Mouse (Mus musculus) stomach, embryonic 14.5 days (tissue): ENCODE data around the gene Gm20388. TPM values are rescaled to one million over a fixed set of nuclear protein-coding genes. Genes with fewer than 3 reads are reported as not detected.

ENCODE experiments used
- ATAC-seq: fragments of 200-750 bp; cut with Nextera tagmentation; 2 replicates; pipeline ENCODE4 v1.8.0; 2017; ENCODE audit warnings: low read depth, moderate TSS enrichment; ENCODE audit not compliant: insufficient number of reproducible peaks, insufficient read depth, low FRiP score
- H3K27ac ChIP-seq: fragments of 300-500 bp; sonication (generic); 2 replicates; pipeline ENCODE4 v1.5.1; 2014; ENCODE audit warnings: mild to moderate bottlenecking, low read length, moderate library complexity, mixed read lengths
- H3K27me3 ChIP-seq: fragments of 300-500 bp; sonication (generic); 2 replicates; pipeline ENCODE4 v1.6.1; 2014; ENCODE audit warnings: low read length, control low read depth, mixed read lengths; ENCODE audit not compliant: control insufficient read depth, insufficient read depth
- H3K36me3 ChIP-seq: fragments of 300-500 bp; sonication (generic); 2 replicates; pipeline ENCODE4 v1.6.1; 2014; ENCODE audit warnings: mild to moderate bottlenecking, control low read depth, low read length, moderate library complexity, mixed read lengths; ENCODE audit not compliant: control insufficient read depth, insufficient read depth
- H3K4me1 ChIP-seq: fragments of 300-500 bp; sonication (generic); 2 replicates; pipeline ENCODE4 v1.6.1; 2014; ENCODE audit warnings: low read length, control low read depth, mixed read lengths; ENCODE audit not compliant: control insufficient read depth, insufficient read depth
- H3K4me2 ChIP-seq: fragments of 300-500 bp; sonication (generic); replicated peaks from 2 replicates; pipeline ENCODE4 v1.6.1; 2014; ENCODE audit warnings: low read depth, low read length, control low read depth
- H3K4me3 ChIP-seq: fragments of 300-500 bp; sonication (generic); 2 replicates; pipeline ENCODE4 v1.5.1; 2014; ENCODE audit warnings: low read depth, low read length, control low read depth
- H3K9ac ChIP-seq: fragments of 300-500 bp; sonication (generic); replicated peaks from 2 replicates; pipeline ENCODE4 v1.6.1; 2014; ENCODE audit warnings: low read depth, mild to moderate bottlenecking, control low read depth, low read length, moderate library complexity, mixed read lengths
- H3K9me3 ChIP-seq: fragments of 300-500 bp; sonication (generic); 2 replicates; pipeline ENCODE4 v1.6.1; 2016; ENCODE audit warnings: low read depth, low read length, control low read depth; ENCODE audit not compliant: control insufficient read depth
- WGBS: fragments of 180-500 bp; shearing (Covaris S2); extraction: QIAGEN DNeasy Blood & Tissue Kit; methylation state at CpG from one replicate; pipeline ENCODE4 v1.1.7; 2014; 5-methylcytosine and 5-hydroxymethylcytosine counted together
- polyA plus RNA-seq: library from polyadenylated mRNA; unstranded; fragments of >200 nt; fragmentation: Nextera tagmentation; extraction: Ambion mirVana; gene quantifications from 2 replicates; pipeline ENCODE4 v1.2.1, GENCODE M21; 2014

The Gm20388 gene
- polyA plus RNA-seq, 1 experiment from 2014 or later, result 11.4 TPM

- no peak overlapping the region for H3K4me3 ChIP-seq
- WGBS, result 82% methylated on average over 8 of the region's 8 CpGs
- no peaks in the 10 kb centered on the region for H3K9me3 ChIP-seq
- H3K4me1 ChIP-seq, result peaks cover 4% of the 10 kb centered on the region; the same call in 1 of the 2 replicates
- no peak overlapping the region for H3K4me2 ChIP-seq
- ATAC-seq, result no peak
- 0 out of 2 replicates have a peak, but pooled peaks cover 7% of the 10 kb centered on the region for H3K27me3 ChIP-seq
- no peaks in the 10 kb centered on the region for H3K36me3 ChIP-seq
- no peak overlapping the region for H3K9ac ChIP-seq
- no peak overlapping the region for H3K27ac ChIP-seq
These were observed 2805.9 kb downstream of the Gm20388 start for GRCm38 (mm10) chr8:122716566-122716965.

DNA sequence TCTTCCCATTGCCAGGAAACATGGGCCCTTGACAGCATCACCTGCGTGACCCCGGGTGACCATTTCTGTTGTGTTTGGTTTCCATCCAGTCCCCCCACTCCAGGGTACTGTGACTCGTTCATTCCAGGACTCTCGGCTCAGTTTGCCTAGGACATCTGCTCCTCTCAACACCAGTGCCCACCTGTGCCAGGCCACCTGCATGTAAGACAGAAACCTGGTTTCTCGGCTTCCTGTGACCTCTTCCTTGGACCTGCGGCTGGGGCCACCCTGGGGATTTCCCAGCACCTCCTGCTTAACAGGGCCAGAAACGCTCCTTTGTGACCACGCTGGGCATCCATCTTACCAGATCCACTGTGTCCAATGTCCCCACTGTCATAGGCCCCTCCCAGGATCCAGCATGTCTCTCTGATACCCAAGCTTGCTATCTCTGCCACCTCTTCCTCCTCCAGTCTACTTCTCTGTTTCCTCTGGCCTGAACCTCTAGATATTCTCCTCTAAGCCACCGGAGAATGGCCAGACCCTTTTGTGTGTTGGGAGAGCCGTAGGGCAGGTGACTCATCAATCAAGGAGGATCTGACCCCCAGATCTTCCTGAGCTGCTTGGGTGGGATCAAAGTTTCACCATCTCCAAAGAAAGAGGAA lies 2807.3 kb downstream of the Gm20388 start:
- H3K27me3 ChIP-seq, result 0 out of 2 replicates have a peak, but pooled peaks cover 7% of the 10 kb centered on the region
- no peaks in the 10 kb centered on the region for H3K9me3 ChIP-seq
- H3K36me3 ChIP-seq, result no peaks in the 10 kb centered on the region
- H3K4me2 ChIP-seq, result no peak overlapping the region
- peaks cover 4% of the 10 kb centered on the region; the same call in 1 of the 2 replicates for H3K4me1 ChIP-seq
- no peak overlapping the region for H3K4me3 ChIP-seq
- H3K27ac ChIP-seq, result no peak overlapping the region
- WGBS, result 74% methylated on average over 10 of the region's 10 CpGs
- no peak overlapping the region for H3K9ac ChIP-seq
- ATAC-seq, result no peak

- Histone ChIP-seq H3K4me2 (no peak overlapping the region), H3K9me3 (no peaks in the 10 kb centered on the region), H3K36me3 (no peaks in the 10 kb centered on the region), H3K4me1 (peaks cover 4% of the 10 kb centered on the region; the same call in 1 of the 2 replicates), H3K9ac (no peak overlapping the region), H3K27ac (no peak overlapping the region), H3K4me3 (no peak overlapping the region), H3K27me3 (0 out of 2 replicates have a peak, but pooled peaks cover 7% of the 10 kb centered on the region)
- 73% methylated on average over 14 of the region's 14 CpGs for WGBS
- ATAC-seq, result no peak
These were observed 2808.3 kb downstream of the Gm20388 start for GRCm38 (mm10) chr8:122718711-122719499.

GRCm38 (mm10) chr8:122719500-122720065 lies 2808.9 kb downstream of the Gm20388 start:
- Histone ChIP-seq H3K27ac (no peak overlapping the region), H3K4me2 (no peak overlapping the region; the same call in 1 of the 2 replicates), H3K4me1 (peaks cover 4% of the 10 kb centered on the region; the same call in 1 of the 2 replicates), H3K27me3 (0 out of 2 replicates have a peak, but pooled peaks cover 7% of the 10 kb centered on the region), H3K9ac (no peak overlapping the region), H3K36me3 (no peaks in the 10 kb centered on the region), H3K9me3 (no peaks in the 10 kb centered on the region), H3K4me3 (no peak overlapping the region)
- WGBS, result 20% methylated on average over 7 of the region's 7 CpGs
- peak; percentile 65; the same call in 1 of the 2 replicates for ATAC-seq

GRCm38 (mm10) chr8:122720070-122720729 lies 2809.6 kb downstream of the Gm20388 start:
- H3K27me3 ChIP-seq, result 0 out of 2 replicates have a peak, but pooled peaks cover 7% of the 10 kb centered on the region
- H3K4me2 ChIP-seq, result peak overlapping the region; percentile 21; the same call in 1 of the 2 replicates
- H3K4me1 ChIP-seq, result peaks cover 4% of the 10 kb centered on the region; the same call in 1 of the 2 replicates
- ATAC-seq, result 0 out of 2 replicates have a peak, but pooled peaks have one; percentile 31
- H3K27ac ChIP-seq, result no peak overlapping the region
- 9% methylated on average over 25 of the region's 25 CpGs for WGBS
- H3K4me3 ChIP-seq, result no peak overlapping the region
- no peaks in the 10 kb centered on the region for H3K36me3 ChIP-seq
- H3K9ac ChIP-seq, result no peak overlapping the region
- no peaks in the 10 kb centered on the region for H3K9me3 ChIP-seq

DNA sequence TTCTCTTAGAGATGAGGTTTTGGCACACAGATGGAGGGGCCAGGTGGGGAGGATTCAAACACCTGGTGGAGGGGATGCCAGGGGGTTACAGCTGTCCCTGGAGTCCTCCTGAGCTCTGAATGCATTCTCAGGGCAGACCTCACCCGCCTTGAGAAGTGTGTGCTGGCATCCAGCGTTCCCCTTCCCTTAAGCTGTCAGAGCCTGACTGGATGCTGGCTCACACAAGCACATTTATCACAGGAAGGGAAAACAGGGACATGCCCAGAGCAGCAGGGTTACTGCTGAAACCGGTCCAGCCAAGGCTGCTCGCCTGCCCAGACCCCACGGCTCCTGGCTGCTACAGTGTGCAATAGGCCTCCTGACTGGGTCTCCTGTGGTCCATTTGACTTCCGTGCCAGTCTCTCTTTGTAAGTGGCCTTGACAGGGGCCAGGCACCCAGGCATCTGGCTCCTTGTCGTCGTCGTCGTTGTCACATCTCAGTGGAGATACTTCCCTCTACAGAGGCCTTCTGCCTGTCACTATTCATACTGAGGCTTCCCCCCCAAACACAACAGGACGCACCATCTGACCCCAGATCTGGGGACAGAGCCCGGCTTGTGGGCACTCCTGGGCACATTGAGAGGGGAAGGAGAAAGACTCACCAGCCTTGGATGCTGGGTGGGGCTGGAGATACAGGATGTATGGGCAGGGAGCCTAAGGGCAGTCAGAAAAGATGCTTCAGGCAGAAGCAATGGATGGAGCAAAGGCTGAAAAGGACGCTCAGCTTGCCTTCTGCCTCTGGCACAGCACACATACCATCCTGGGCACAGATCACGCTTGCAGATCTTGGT lies 2810.4 kb downstream of the Gm20388 start:
- 0 out of 2 replicates have a peak, but pooled peaks cover 7% of the 10 kb centered on the region for H3K27me3 ChIP-seq
- 0 out of 2 replicates have a peak overlapping the region, but pooled peaks have one; percentile 21 for H3K4me2 ChIP-seq

GRCm38 (mm10) chr8:122725187-122725586 lies 2814.5 kb downstream of the Gm20388 start:
- ATAC-seq, result no peak
- Histone ChIP-seq H3K4me1 (peaks cover 4% of the 10 kb centered on the region; the same call in 1 of the 2 replicates), H3K4me3 (no peak overlapping the region), H3K9ac (no peak overlapping the region), H3K4me2 (no peak overlapping the region), H3K27ac (no peak overlapping the region), H3K27me3 (0 out of 2 replicates have a peak, but pooled peaks cover 5% of the 10 kb centered on the region), H3K36me3 (no peaks in the 10 kb centered on the region), H3K9me3 (no peaks in the 10 kb centered on the region)
- 91% methylated on average over 6 of the region's 6 CpGs for WGBS

More for the DNA sequence above, 2810.4 kb downstream of the Gm20388 start:
- no peak overlapping the region for H3K4me3 ChIP-seq
- H3K27ac ChIP-seq, result no peak overlapping the region
- no peaks in the 10 kb centered on the region for H3K9me3 ChIP-seq
- 58% methylated on average over 14 of the region's 14 CpGs for WGBS
- no peak; the same call in 1 of the 2 replicates for ATAC-seq
- peaks cover 4% of the 10 kb centered on the region; the same call in 1 of the 2 replicates for H3K4me1 ChIP-seq
- H3K9ac ChIP-seq, result no peak overlapping the region
- H3K36me3 ChIP-seq, result no peaks in the 10 kb centered on the region
